Mouse (Mus musculus): ENCODE measurements at regions not wholly inside any gene's neighbourhood (a gene's known extent, or its start where the extent isn't known, plus 50 kb on each side); places are given as distances from the start of the nearest gene placed in this dataset.

- no peak for TF ChIP-seq POLR2A (IDR thresholded peaks at IDR 0.05; ENCODE audit: borderline replicate concordance, insufficient read depth, low read length)
- TF ChIP-seq CTCF (IDR thresholded peaks at IDR 0.05; ENCODE audit: borderline replicate concordance, insufficient read depth, low read depth, low read length), result no peak
Measured at GRCm38 (mm10) chr16:48074879-48075278, 208.7 kb upstream of the Dppa4 start.
